Mouse (Mus musculus) G1E (cell line): Measurements from ENCODE around the gene Hsd17b12. TPM values are rescaled to one million over a fixed set of nuclear protein-coding genes. Genes with fewer than 3 reads are reported as not detected.

Experiments used
- ATAC-seq: 2 replicates; pipeline ENCODE4 v1.8.0; 2016; ENCODE audit warnings: mild to moderate bottlenecking; ENCODE audit not compliant: insufficient number of reproducible peaks, poor library complexity, low FRiP score, severe bottlenecking; ENCODE audit errors: extremely low read depth
- DNase-seq: peaks from one replicate; pipeline ENCODE4 v3.0.0; 2012; ENCODE audit warnings: low spot score
- H3K27me3 ChIP-seq: 2 replicates; pipeline ENCODE4 v1.6.1; 2012; ENCODE audit warnings: mild to moderate bottlenecking, low read length, inconsistent platforms; ENCODE audit not compliant: insufficient read depth
- H3K36me3 ChIP-seq: replicated peaks from 2 replicates; pipeline ENCODE3; 2012; ENCODE audit warnings: mild to moderate bottlenecking, inconsistent platforms
- H3K4me1 ChIP-seq: 2 replicates; pipeline ENCODE4 v1.6.1; 2012; ENCODE audit warnings: low read depth, low read length, inconsistent platforms, mixed read lengths; ENCODE audit not compliant: insufficient read depth
- H3K4me3 ChIP-seq: 2 replicates; pipeline ENCODE4 v1.5.1; 2012; ENCODE audit warnings: low read depth, mild to moderate bottlenecking, inconsistent platforms, low read length, moderate library complexity, mixed read lengths
- H3K9me3 ChIP-seq: replicated peaks from 2 replicates; pipeline ENCODE4 v1.6.1; 2012; ENCODE audit warnings: inconsistent platforms
- CTCF ChIP-seq: IDR thresholded peaks from 2 replicates; pipeline ENCODE4 v1.5.1; 2012; ENCODE audit warnings: low read depth, low read length, inconsistent platforms, mixed read lengths
- GATA1 ChIP-seq: IDR thresholded peaks from 2 replicates; pipeline ENCODE4 v1.6.1; 2012; ENCODE audit warnings: borderline replicate concordance, low read length, inconsistent platforms, mixed read lengths
- GATA2 ChIP-seq: IDR thresholded peaks from 2 replicates; pipeline ENCODE4 v1.6.1; 2012; ENCODE audit warnings: low read depth, low read length, inconsistent platforms, borderline replicate concordance
- POLR2AphosphoS5 ChIP-seq: IDR thresholded peaks from 2 replicates; pipeline ENCODE4 v1.6.1; 2012; ENCODE audit warnings: low read depth, low read length, inconsistent platforms; ENCODE audit not compliant: insufficient replicate concordance
- TAL1 ChIP-seq: conservative IDR thresholded peaks from 2 replicates; pipeline ENCODE4 v1.6.1; 2012; ENCODE audit warnings: low read depth, low read length, inconsistent platforms, mixed read lengths
- polyA plus RNA-seq: library from polyadenylated mRNA; stranded (reverse); fragments of >175 nt; gene quantifications from 2 replicates; pipeline ENCODE4 v1.2.3, GENCODE M21; 2012
- total RNA-seq, 2 experiments: library from RNA; stranded (forward) in 1 of 2; stranded (reverse) in 1 of 2; fragments of 200-1000 nt in 1 of 2; fragments of >200 nt in 1 of 2; fragmentation: Nextera tagmentation in 1 of 2; gene quantifications; 2 replicates each; pipeline ENCODE4 v1.2.3; 2014 to 2017

The Hsd17b12 gene
- total and polyA plus RNA-seq, 3 experiments: 28.0 to 148 (median 55.5) TPM

DNA sequence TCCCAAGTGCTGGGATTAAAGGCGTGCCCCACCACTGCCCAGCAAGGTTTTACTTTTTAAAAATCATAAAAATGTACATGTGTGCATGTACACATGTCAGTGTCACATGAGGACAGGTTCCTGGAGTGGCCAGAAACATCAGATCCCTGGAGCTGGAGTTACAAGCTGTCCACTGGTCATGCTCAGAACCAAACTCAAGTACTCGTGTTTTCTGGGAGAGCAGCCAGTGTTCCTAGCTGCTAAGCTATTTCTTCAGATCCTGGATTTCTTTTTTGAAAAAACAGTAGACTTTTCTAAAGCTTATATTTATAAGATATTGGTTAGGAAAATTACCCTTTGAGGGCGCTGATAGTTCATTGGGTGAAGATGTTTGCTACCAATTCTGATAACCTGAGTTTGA, 18.6 kb upstream of the Hsd17b12 start:
- ATAC-seq (no peak), DNase-seq (no peak)
- H3K4me3 ChIP-seq: no peak overlapping the region
- H3K36me3 ChIP-seq: peaks cover 18% of the 10 kb centered on the region
- no peak for TF ChIP-seq CTCF
- no peak for TF ChIP-seq POLR2AphosphoS5
- TF ChIP-seq TAL1: no peak
- no peak for TF ChIP-seq GATA2
- TF ChIP-seq GATA1: no peak
- H3K4me1 ChIP-seq: peaks cover 14% of the 10 kb centered on the region
- no peaks in the 10 kb centered on the region for H3K9me3 ChIP-seq
- H3K27me3 ChIP-seq: no peaks in the 10 kb centered on the region

DNA sequence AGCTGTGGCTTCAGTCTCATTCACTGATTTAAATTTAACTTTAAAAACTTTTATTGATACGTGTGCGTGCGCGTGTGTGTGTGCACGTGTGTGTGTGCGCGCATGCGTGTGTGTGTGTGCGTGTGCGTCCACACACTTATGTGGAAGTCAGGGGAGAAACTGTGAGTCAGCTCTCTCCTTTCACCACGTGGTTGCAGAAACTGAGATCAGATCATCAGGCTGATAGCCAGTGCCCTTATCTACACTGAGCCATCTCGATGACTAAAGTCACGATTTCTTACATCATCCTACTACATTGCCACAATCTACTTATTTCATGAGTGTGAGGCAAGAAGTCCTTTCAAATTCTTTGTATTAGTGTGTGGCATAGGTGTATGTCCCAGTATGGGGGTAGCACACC, 15.8 kb upstream of the Hsd17b12 start:
- ATAC-seq: no peak
- TF ChIP-seq GATA2: no peak
- TF ChIP-seq CTCF: no peak
- TF ChIP-seq POLR2AphosphoS5: no peak
- Histone ChIP-seq H3K4me3 (no peak overlapping the region), H3K27me3 (no peaks in the 10 kb centered on the region), H3K9me3 (no peaks in the 10 kb centered on the region), H3K4me1 (peaks cover 14% of the 10 kb centered on the region), H3K36me3 (peaks cover 18% of the 10 kb centered on the region)
- DNase-seq: no peak

DNA sequence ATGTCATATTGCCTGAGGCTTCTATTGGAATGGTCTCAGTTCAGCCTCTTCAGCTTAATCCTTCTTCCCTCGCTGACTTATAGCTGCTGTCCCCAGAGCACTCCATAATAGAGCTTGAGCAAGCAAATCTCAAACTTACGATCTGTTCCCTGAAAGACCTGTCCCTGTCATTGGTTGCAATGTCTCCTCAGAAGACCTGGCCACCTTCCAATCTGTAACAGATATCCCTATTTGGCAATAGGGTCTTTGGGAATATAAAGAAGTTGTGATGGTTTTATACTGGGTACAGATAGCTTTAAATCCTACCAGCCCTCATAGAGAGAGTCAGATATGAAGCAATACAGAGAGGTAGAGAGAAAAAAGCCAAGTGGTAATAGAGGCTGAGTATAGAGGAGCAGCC, 5.4 kb upstream of the Hsd17b12 start:
- Histone ChIP-seq H3K4me3 (no peak overlapping the region), H3K27me3 (peaks cover 11% of the 10 kb centered on the region), H3K36me3 (no peaks in the 10 kb centered on the region), H3K4me1 (peaks cover 9% of the 10 kb centered on the region), H3K9me3 (no peaks in the 10 kb centered on the region; the same call in 1 of the 2 replicates)
- no peak for ATAC-seq
- no peak for DNase-seq
- no peak for TF ChIP-seq POLR2AphosphoS5
- TF ChIP-seq CTCF: no peak
- no peak for TF ChIP-seq GATA2
- TF ChIP-seq GATA1: no peak
- no peak for TF ChIP-seq TAL1

DNA sequence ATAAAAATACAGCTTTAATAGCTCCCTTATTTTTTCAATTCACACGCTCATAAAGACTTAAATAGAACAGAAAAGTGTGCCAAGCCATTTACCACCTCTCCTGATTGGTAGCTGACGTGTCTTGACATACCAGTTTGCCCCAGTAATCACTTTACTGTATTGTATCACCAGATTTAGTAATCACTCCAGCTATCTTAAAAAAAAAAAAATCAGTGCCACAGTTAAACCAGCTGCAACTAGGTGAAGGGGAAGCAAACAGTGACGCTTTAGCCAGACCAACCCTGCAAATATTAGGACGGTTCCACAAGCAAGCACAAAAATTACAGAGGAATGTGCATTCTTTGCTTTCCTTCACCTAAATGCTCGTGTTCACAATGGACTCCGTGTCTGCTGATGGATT, 4.4 kb upstream of the Hsd17b12 start:
- TF ChIP-seq GATA1 (no peak), GATA2 (no peak), POLR2AphosphoS5 (no peak), CTCF (no peak), TAL1 (no peak)
- H3K4me3 ChIP-seq: no peak overlapping the region
- DNase-seq: no peak
- H3K36me3 ChIP-seq: no peaks in the 10 kb centered on the region
- no peak for ATAC-seq
- H3K9me3 ChIP-seq: no peaks in the 10 kb centered on the region
- H3K4me1 ChIP-seq: peaks cover 9% of the 10 kb centered on the region
- peaks cover 5% of the 10 kb centered on the region; the same call in 1 of the 2 replicates for H3K27me3 ChIP-seq

DNA sequence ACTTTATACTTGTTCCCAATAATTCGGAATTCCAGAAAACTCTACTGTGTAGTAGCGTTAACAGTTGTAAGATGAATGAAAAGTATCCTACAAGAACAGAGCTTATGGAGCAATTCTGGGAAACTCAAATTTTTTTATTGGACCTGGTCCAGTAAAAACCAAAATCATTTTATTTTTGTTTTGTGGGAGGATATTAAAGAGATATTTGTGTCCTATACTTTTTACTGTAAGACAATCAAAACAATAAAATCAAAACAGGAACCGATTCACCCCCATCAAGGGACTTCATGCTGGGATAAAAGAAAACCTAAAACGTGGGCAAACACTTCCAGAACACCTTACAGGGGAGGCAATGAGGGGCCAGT, 738 bp upstream of the Hsd17b12 start:
- Histone ChIP-seq H3K9me3 (no peaks in the 10 kb centered on the region), H3K4me1 (peaks cover 28% of the 10 kb centered on the region), H3K4me3 (peak overlapping the region; percentile 64), H3K27me3 (no peaks in the 10 kb centered on the region; the same call in 1 of the 2 replicates), H3K36me3 (peaks cover 19% of the 10 kb centered on the region)
- DNase-seq: no peak
- TF ChIP-seq CTCF (no peak), POLR2AphosphoS5 (no peak), GATA1 (no peak), TAL1 (no peak), GATA2 (no peak)
- no peak for ATAC-seq

DNA sequence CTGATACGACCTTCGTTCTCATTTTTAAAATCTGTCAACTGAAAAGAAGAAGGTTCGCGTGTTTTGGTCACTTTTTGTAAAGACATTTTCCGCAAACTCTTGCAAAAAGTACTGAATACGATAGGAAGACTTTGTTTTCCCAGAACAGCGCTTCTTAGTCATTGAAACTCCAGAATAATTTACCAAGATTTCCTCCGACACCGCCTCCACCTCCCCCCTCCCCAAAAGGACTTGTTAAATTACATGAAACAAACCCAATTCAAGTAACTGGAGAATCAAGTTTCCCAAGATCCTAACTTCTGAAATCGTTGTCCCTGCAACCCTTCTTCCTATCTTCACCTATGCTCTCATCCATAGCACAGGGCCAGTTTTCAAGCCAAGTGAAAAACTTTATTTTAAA, 713 bp downstream of the Hsd17b12 start:
- Histone ChIP-seq H3K4me3 (peak overlapping the region; percentile 87), H3K4me1 (peaks cover 36% of the 10 kb centered on the region), H3K27me3 (no peaks in the 10 kb centered on the region), H3K36me3 (peaks cover 28% of the 10 kb centered on the region), H3K9me3 (no peaks in the 10 kb centered on the region)
- no peak for ATAC-seq
- no peak for DNase-seq
- TF ChIP-seq TAL1: no peak
- no peak for TF ChIP-seq POLR2AphosphoS5
- TF ChIP-seq GATA1: no peak
- TF ChIP-seq GATA2: no peak
- TF ChIP-seq CTCF: no peak

DNA sequence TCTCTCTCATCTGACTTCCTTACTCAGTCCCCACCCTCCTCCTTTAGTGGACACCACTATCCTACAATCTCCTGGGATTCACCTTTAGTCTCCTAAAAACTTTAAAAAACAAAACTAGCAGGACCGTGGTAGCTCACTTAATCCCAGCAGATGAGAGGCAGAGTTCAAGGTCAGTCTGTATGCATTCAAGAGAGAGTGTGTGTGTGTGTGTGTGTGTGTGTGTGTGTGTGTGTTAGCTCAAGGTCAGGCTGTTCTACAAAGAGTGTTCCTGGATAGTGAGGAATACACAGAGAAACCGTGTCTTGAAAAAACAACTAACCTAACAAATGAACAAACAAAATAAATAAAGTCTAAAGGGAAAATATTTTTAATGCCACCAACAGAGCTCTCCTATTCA, 12.6 kb downstream of the Hsd17b12 start:
- ATAC-seq (no peak), DNase-seq (no peak)
- no peaks in the 10 kb centered on the region; the same call in 1 of the 2 replicates for H3K4me1 ChIP-seq
- no peak overlapping the region for H3K4me3 ChIP-seq
- TF ChIP-seq CTCF (no peak), GATA2 (no peak), GATA1 (no peak), POLR2AphosphoS5 (no peak), TAL1 (no peak)
- no peaks in the 10 kb centered on the region for H3K9me3 ChIP-seq
- no peaks in the 10 kb centered on the region for H3K27me3 ChIP-seq
- peaks cover 31% of the 10 kb centered on the region for H3K36me3 ChIP-seq
